Mouse (Mus musculus): Measurements from ENCODE around the gene Utf1. TPM values are rescaled to one million over a fixed set of nuclear protein-coding genes. Genes with fewer than 3 reads are reported as not detected.

Utf1 gene
- polyA plus RNA-seq, 1 experiment = 1.1 TPM

- WGBS = 52% methylated on average over 8 of the region's 8 CpGs
- DNase-seq (ENCODE audit: low read depth in 1 of 2, low spot score in 2 of 2) = no peak
- Histone ChIP-seq H3K27ac (ENCODE audit: insufficient read depth, low read length) (no peak overlapping the region), H3K4me3 (ENCODE audit: extremely low read depth, insufficient read depth, insufficient read length) (peak overlapping the region; percentile 14; the same call in 1 of the 2 replicates), H3K27me3 (ENCODE audit: control insufficient read depth, insufficient read depth, low read length) (no peaks in the 10 kb centered on the region), H3K36me3 (ENCODE audit: control insufficient read depth, insufficient read depth, low read length) (no peaks in the 10 kb centered on the region), H3K4me1 (ENCODE audit: control insufficient read depth, insufficient read depth, insufficient read length) (no peaks in the 10 kb centered on the region)
- no peak for TF ChIP-seq POLR2A (IDR thresholded peaks at IDR 0.05; ENCODE audit: low read depth, low read length)
- no peak for TF ChIP-seq CTCF (IDR thresholded peaks at IDR 0.05; ENCODE audit: extremely low read depth, insufficient read depth, insufficient read length, insufficient replicate concordance)
Measured at GRCm38 (mm10) chr7:139990864-139991394, 47.3 kb downstream of the Utf1 start.

- Histone ChIP-seq H3K27ac (ENCODE audit: insufficient read depth, low read length) (no peak within 1 kb of the TSS), H3K27me3 (ENCODE audit: control insufficient read depth, insufficient read depth, low read length) (no peaks in the 10 kb centered on the region), H3K4me1 (ENCODE audit: control insufficient read depth, insufficient read depth, insufficient read length) (no peaks in the 10 kb centered on the region), H3K4me3 (ENCODE audit: extremely low read depth, insufficient read depth, insufficient read length) (peak within 1 kb of the TSS; percentile 14; the same call in 1 of the 2 replicates), H3K36me3 (ENCODE audit: control insufficient read depth, insufficient read depth, low read length) (peaks cover 5% of the 10 kb centered on the region; the same call in 1 of the 2 replicates)
- TF ChIP-seq CTCF (IDR thresholded peaks at IDR 0.05; ENCODE audit: extremely low read depth, insufficient read depth, insufficient read length, insufficient replicate concordance) = no peak
- TF ChIP-seq POLR2A (IDR thresholded peaks at IDR 0.05; ENCODE audit: low read depth, low read length) = no peak
- WGBS = 41% methylated on average over 7 of the region's 7 CpGs
- DNase-seq (ENCODE audit: low read depth in 1 of 2, low spot score in 2 of 2) = peak in 1 of 2 experiments; percentile 31
Measured at GRCm38 (mm10) chr7:139992406-139992805, 48.8 kb downstream of the Utf1 start, which contains the start of gene Adam8. Adam8 (minus strand) TSS chr7:139992562.

DNA sequence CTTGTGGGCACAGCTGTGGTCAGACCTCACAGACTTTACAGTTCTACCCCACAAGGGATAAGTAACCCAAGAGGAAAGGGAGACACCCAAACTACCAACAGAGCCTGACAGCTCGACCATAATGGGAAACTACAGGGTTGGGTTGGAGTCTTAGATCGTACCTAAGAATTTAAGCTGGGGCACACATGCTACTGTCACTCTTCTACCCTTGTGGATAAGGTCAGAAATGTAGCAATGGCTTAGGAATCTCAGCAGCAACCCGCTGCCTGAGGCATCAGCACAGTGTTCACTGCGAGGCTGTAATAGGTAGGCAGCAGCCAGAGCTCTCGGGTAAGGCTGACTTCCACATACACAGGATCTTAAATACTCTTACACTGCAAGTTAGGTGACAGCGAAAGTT, 49.9 kb downstream of the Utf1 start:
- Histone ChIP-seq H3K27ac (ENCODE audit: insufficient read depth, low read length) (no peak overlapping the region), H3K4me3 (ENCODE audit: extremely low read depth, insufficient read depth, insufficient read length) (no peak overlapping the region), H3K27me3 (ENCODE audit: control insufficient read depth, insufficient read depth, low read length) (no peaks in the 10 kb centered on the region), H3K36me3 (ENCODE audit: control insufficient read depth, insufficient read depth, low read length) (peaks cover 9% of the 10 kb centered on the region), H3K4me1 (ENCODE audit: control insufficient read depth, insufficient read depth, insufficient read length) (no peaks in the 10 kb centered on the region)
- TF ChIP-seq CTCF (IDR thresholded peaks at IDR 0.05; ENCODE audit: extremely low read depth, insufficient read depth, insufficient read length, insufficient replicate concordance) (no peak), POLR2A (IDR thresholded peaks at IDR 0.05; ENCODE audit: low read depth, low read length) (no peak)
- WGBS = 88% methylated on average over 6 of the region's 6 CpGs
- DNase-seq (ENCODE audit: low read depth in 1 of 2, low spot score in 2 of 2) = no peak

GRCm38 (mm10) chr7:139994202-139994601, 50.6 kb downstream of the Utf1 start:
- Histone ChIP-seq H3K27ac (ENCODE audit: insufficient read depth, low read length) (no peak overlapping the region), H3K4me3 (ENCODE audit: extremely low read depth, insufficient read depth, insufficient read length) (no peak overlapping the region), H3K4me1 (ENCODE audit: control insufficient read depth, insufficient read depth, insufficient read length) (no peaks in the 10 kb centered on the region), H3K27me3 (ENCODE audit: control insufficient read depth, insufficient read depth, low read length) (no peaks in the 10 kb centered on the region), H3K36me3 (ENCODE audit: control insufficient read depth, insufficient read depth, low read length) (peaks cover 13% of the 10 kb centered on the region)
- TF ChIP-seq CTCF (IDR thresholded peaks at IDR 0.05; ENCODE audit: extremely low read depth, insufficient read depth, insufficient read length, insufficient replicate concordance) (no peak), POLR2A (IDR thresholded peaks at IDR 0.05; ENCODE audit: low read depth, low read length) (no peak)
- DNase-seq (ENCODE audit: low read depth in 1 of 2, low spot score in 2 of 2) = no peak
- 87% methylated on average over 4 of the region's 4 CpGs for WGBS

GRCm38 (mm10) chr7:139994676-139995075, 51.1 kb downstream of the Utf1 start:
- Histone ChIP-seq H3K27me3 (ENCODE audit: control insufficient read depth, insufficient read depth, low read length) (no peaks in the 10 kb centered on the region), H3K4me1 (ENCODE audit: control insufficient read depth, insufficient read depth, insufficient read length) (no peaks in the 10 kb centered on the region), H3K36me3 (ENCODE audit: control insufficient read depth, insufficient read depth, low read length) (peaks cover 14% of the 10 kb centered on the region), H3K4me3 (ENCODE audit: extremely low read depth, insufficient read depth, insufficient read length) (no peak overlapping the region), H3K27ac (ENCODE audit: insufficient read depth, low read length) (no peak overlapping the region)
- DNase-seq (ENCODE audit: low read depth in 1 of 2, low spot score in 2 of 2) = peak; percentile 32 to 45
- TF ChIP-seq CTCF (IDR thresholded peaks at IDR 0.05; ENCODE audit: extremely low read depth, insufficient read depth, insufficient read length, insufficient replicate concordance) (peak; percentile 65; the same call in 1 of the 2 replicates), POLR2A (IDR thresholded peaks at IDR 0.05; ENCODE audit: low read depth, low read length) (no peak)
- 40% methylated on average over 3 of the region's 3 CpGs for WGBS

Other genes starting within 250 kb of the Utf1 start
- 0.20 and 0.29 TPM in 2 replicates for gene Adgra1, start 109.6 kb upstream of the Utf1 start, polyA plus RNA-seq (2012; rRNA removed)
- gene Kndc1, start 49.1 kb upstream of the Utf1 start, polyA plus RNA-seq (2012; rRNA removed) = 0.08 and 0.16 TPM in 2 replicates
- 0.14 and 0.22 TPM in 2 replicates for gene 6430531B16Rik, start 35.0 kb downstream of the Utf1 start, polyA plus RNA-seq (2012; rRNA removed)
- gene Adam8, start 48.8 kb downstream of the Utf1 start, polyA plus RNA-seq (2012; rRNA removed) = 23.2 and 26.2 TPM in 2 replicates
- gene Zfp511, start 92.6 kb downstream of the Utf1 start, polyA plus RNA-seq (2012; rRNA removed) = 43.3 and 95.2 TPM in 2 replicates
- gene Tubgcp2, start 92.9 kb downstream of the Utf1 start, polyA plus RNA-seq (2012; rRNA removed) = 16.3 and 17.5 TPM in 2 replicates
- gene Msx3, start 105.3 kb downstream of the Utf1 start, polyA plus RNA-seq (2012; rRNA removed) = not detected in 2 replicates
- not detected in 2 replicates for gene Caly, start 138.8 kb downstream of the Utf1 start, polyA plus RNA-seq (2012; rRNA removed)
- gene Prap1, start 149.6 kb downstream of the Utf1 start, polyA plus RNA-seq (2012; rRNA removed) = not detected in 2 replicates
- gene Fuom, start 158.7 kb downstream of the Utf1 start, polyA plus RNA-seq (2012; rRNA removed) = 9.4 and 10.9 TPM in 2 replicates
- 8.7 and 9.9 TPM in 2 replicates for gene Paox, start 172.0 kb downstream of the Utf1 start, polyA plus RNA-seq (2012; rRNA removed)
- gene Echs1, start 172.7 kb downstream of the Utf1 start, polyA plus RNA-seq (2012; rRNA removed) = 24.5 and 29.5 TPM in 2 replicates
- 18.8 and 20.5 TPM in 2 replicates for gene Mtg1, start 193.8 kb downstream of the Utf1 start, polyA plus RNA-seq (2012; rRNA removed)
- 0.04 and 0.08 TPM in 2 replicates for gene Sprn, start 211.1 kb downstream of the Utf1 start, polyA plus RNA-seq (2012; rRNA removed)
- gene Olfr522, start 221.0 kb downstream of the Utf1 start, polyA plus RNA-seq (2012; rRNA removed) = not detected in 2 replicates
- gene Olfr523, start 229.4 kb downstream of the Utf1 start, polyA plus RNA-seq (2012; rRNA removed) = 0.12 TPM in 1 of 2 replicates, not detected in the other